Mouse (Mus musculus) lung, embryonic 16.5 days (tissue): Measurements from ENCODE around the gene Tmem181a. TPM values are rescaled to one million over a fixed set of nuclear protein-coding genes. Genes with fewer than 3 reads are reported as not detected.
"Not testable (repeated sequence)": the region's sequence is repeated elsewhere in the genome, so short reads cannot be mapped to it uniquely, and the experiment has no call there.

Experiments
- ATAC-seq: fragments of 200-750 bp; cut with Nextera tagmentation; 2 replicates; pipeline ENCODE4 v1.8.0; 2017; ENCODE audit warnings: low read depth, mild to moderate bottlenecking, moderate library complexity
- H3K27ac ChIP-seq: fragments of 300-500 bp; sonication (generic); 2 replicates; pipeline ENCODE4 v1.5.1; 2014; ENCODE audit warnings: mild to moderate bottlenecking, control low read depth, low read length
- H3K27me3 ChIP-seq: fragments of 300-500 bp; sonication (generic); 2 replicates; pipeline ENCODE4 v1.6.1; 2014; ENCODE audit warnings: low read depth, low read length, mixed read lengths; ENCODE audit not compliant: control insufficient read depth, insufficient read depth
- H3K36me3 ChIP-seq: fragments of 300-500 bp; sonication (generic); 2 replicates; pipeline ENCODE4 v1.6.1; 2014; ENCODE audit warnings: low read length; ENCODE audit not compliant: control insufficient read depth, insufficient read depth
- H3K4me1 ChIP-seq: fragments of 300-500 bp; sonication (generic); replicated peaks from 2 replicates; pipeline ENCODE4 v1.6.1; 2014; ENCODE audit warnings: low read length, mixed read lengths; ENCODE audit not compliant: control insufficient read depth, insufficient read depth
- H3K4me2 ChIP-seq: fragments of 300-500 bp; sonication (generic); 2 replicates; pipeline ENCODE4 v1.6.1; 2014; ENCODE audit warnings: low read depth, low read length, control low read depth
- H3K4me3 ChIP-seq: fragments of 300-500 bp; sonication (generic); 2 replicates; pipeline ENCODE4 v1.5.1; 2014; ENCODE audit warnings: mild to moderate bottlenecking, low read length, control low read depth
- H3K9ac ChIP-seq: fragments of 300-500 bp; sonication (generic); 2 replicates; pipeline ENCODE4 v1.6.1; 2014; ENCODE audit warnings: low read length, control low read depth
- H3K9me3 ChIP-seq: fragments of 300-500 bp; sonication (generic); 2 replicates; pipeline ENCODE4 v1.6.1; 2016; ENCODE audit warnings: low read length; ENCODE audit not compliant: control insufficient read depth
- WGBS: fragments of 180-500 bp; shearing (Covaris S2); extraction: QIAGEN DNeasy Blood & Tissue Kit; methylation state at CpG from one replicate; pipeline ENCODE4 v1.1.7; 2014; 5-methylcytosine and 5-hydroxymethylcytosine counted together
- polyA plus RNA-seq: library from polyadenylated mRNA; unstranded; fragments of >200 nt; fragmentation: Nextera tagmentation; extraction: Ambion mirVana; gene quantifications from 2 replicates; pipeline ENCODE4 v1.2.1, GENCODE M21; 2015

The Tmem181a gene
- polyA plus RNA-seq, 1 experiment from 2014 or later, result 20.6 TPM

DNA sequence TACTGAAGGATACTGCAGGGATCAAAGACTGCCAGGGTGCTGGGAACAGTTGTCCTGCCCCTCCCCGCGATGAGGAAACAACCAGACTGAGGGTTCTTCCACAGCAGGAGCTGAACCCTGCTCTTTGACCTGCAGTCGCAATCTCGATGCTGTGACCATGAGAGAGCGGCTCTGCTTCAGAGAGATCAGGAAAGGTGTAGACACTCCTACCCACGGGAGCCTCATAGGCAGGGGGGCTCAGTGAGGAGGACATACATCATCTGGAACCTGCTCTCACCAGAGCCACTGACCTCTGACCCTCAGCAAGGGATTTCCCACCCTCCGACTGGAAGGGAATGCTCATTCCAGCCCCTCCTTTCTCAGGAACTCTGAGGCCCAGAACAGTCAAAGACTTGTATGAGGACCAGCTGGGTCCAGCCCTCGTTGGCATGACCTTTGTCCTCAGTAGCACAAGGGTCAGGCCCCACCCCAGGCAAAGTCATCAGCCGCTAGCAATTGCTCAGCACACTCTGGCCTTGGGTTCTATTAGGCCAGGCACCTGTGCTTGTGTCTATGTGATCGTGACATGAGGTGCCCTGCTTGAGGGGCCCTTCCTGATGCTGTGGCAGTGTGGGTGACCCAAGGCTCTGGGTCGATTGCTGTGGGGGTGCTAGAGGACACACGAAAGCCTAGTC is 43.7 kb downstream of the Tmem181a start:
- not testable (repeated sequence) for H3K4me2 ChIP-seq, H3K9ac ChIP-seq, H3K4me1 ChIP-seq, H3K36me3 ChIP-seq, H3K4me3 ChIP-seq, ATAC-seq, H3K27me3 ChIP-seq, H3K27ac ChIP-seq, H3K9me3 ChIP-seq
- WGBS, result 66% methylated on average over 5 of the region's 12 CpGs

DNA sequence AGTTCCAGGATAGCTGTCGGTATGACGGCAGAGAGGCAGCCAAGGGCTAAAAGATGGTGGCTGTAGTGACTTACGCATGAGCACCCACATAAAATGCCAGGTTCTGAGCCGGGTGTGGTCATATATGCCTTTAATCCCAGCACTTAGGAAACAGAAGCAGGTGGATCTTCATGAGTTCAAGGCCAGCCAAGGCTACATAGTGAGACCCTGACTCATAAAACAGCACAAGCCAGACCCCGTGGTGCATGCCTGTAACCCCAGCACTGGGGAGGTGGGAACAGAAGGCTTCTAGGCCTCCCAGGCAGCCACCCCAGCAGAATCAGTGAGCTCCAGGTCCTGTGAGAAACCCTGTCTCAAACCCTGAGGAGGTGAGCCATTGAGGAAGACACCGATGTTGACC is 48.2 kb downstream of the Tmem181a start:
- not testable (repeated sequence) for H3K9ac ChIP-seq, H3K4me1 ChIP-seq, H3K36me3 ChIP-seq, H3K27me3 ChIP-seq, H3K4me2 ChIP-seq, H3K4me3 ChIP-seq, H3K27ac ChIP-seq, ATAC-seq, H3K9me3 ChIP-seq
- WGBS, result 82% methylated on average over 5 of the region's 6 CpGs

DNA sequence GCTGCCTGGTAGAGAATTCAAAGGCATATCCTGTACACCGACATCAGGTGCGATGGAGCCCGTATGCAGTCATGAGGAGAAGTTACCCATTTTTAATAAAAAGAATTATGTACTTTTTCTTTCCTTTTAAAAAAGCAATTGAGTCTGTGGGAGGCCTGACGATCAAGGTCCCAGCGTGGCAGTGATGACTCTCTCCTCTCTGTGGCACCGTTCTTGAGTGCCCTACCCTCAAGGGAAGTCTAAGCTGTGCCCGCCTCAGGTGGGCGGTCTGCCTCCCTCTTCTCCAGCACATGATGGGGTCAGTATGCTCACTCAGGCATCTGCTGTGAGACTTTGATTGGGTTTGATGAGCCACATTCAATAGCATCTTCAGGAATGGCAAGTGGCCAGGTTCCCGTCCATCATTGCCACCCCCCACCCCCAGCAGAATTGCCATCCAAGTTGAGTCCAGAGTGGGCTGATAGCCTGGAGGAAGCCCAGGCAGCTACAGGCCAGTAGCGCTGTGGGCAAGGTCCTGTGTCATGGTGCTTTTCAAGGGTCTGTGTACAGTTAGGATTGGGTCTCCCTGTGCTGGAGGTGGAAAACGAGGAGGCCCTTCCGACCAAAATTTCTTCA is 49.1 kb downstream of the Tmem181a start:
- not testable (repeated sequence) for H3K4me1 ChIP-seq, H3K9me3 ChIP-seq, H3K27me3 ChIP-seq, H3K27ac ChIP-seq, ATAC-seq, H3K4me2 ChIP-seq, H3K9ac ChIP-seq, H3K4me3 ChIP-seq, H3K36me3 ChIP-seq
- WGBS, result 91% methylated on average over 12 of the region's 12 CpGs

DNA sequence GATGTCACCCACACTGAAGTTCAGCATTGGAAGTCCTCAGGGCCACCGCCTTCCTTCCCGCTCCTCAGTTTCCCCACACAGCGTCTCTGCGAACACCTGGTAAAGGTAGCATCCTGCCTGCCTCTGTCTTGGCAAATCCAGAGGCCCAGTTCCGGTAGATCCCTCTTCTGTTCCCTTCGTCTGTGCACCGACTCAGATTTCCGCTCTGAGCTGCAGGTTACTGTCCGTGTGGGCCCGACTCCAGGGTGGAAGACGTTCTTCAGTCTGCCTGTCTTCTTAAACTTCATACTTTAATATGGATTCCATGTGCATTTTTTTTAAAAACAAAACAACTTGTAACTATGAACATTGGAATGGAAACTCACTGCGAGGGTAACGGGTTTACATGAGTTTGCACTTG is 49.8 kb downstream of the Tmem181a start:
- H3K9ac ChIP-seq, ATAC-seq, H3K36me3 ChIP-seq, H3K27ac ChIP-seq, H3K9me3 ChIP-seq, H3K27me3 ChIP-seq, H3K4me3 ChIP-seq, H3K4me2 ChIP-seq, H3K4me1 ChIP-seq: not testable (repeated sequence)
- 90% methylated on average over 9 of the region's 13 CpGs for WGBS

DNA sequence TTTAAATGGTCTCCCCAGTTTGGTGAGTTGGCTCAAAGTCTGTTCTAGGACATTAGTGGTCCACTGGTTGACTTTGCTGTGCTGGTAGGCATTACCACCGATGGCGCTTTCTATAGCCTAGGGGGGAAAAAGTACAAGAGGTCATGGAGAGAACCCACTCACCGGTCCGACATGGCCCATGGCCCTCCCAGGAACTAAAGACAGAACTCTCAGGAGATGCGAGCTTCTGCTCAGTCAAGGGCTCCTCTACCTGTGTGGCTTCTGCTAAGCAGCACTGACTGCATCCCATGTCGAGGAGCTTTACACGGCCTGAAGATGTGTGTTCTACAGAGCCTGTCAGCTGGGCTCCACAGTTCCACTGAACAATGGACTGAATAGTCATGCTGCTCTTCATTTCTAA is 55.1 kb downstream of the Tmem181a start:
- not testable (repeated sequence) for H3K27me3 ChIP-seq, ATAC-seq, H3K9me3 ChIP-seq, H3K4me2 ChIP-seq, H3K9ac ChIP-seq, H3K27ac ChIP-seq, H3K4me3 ChIP-seq, H3K36me3 ChIP-seq, H3K4me1 ChIP-seq
- WGBS, result 93% methylated on average over 7 of the region's 7 CpGs

DNA sequence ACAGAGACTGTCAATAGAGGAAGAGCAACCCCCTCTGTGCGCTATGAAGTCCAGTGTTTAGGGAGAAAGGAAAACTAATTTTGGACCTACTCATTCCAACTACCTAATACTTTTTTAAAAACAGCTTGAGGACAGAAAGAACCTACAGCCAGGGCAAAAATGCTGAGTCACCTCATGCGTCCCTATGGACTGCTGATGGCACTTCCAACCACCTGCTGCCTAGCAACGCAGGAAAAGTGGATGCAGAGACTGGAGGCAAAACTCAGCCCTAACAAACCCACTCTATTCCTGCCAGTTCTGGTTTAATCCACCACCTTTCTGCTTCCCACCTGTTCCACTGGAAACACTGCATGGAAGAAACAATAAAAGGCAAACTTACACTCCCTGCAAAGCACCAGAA is 56.1 kb downstream of the Tmem181a start:
- H3K4me2 ChIP-seq, ATAC-seq, H3K9ac ChIP-seq, H3K27ac ChIP-seq, H3K27me3 ChIP-seq, H3K36me3 ChIP-seq, H3K9me3 ChIP-seq, H3K4me3 ChIP-seq, H3K4me1 ChIP-seq: not testable (repeated sequence)
- WGBS, result 66% methylated on average over 3 of the region's 3 CpGs

DNA sequence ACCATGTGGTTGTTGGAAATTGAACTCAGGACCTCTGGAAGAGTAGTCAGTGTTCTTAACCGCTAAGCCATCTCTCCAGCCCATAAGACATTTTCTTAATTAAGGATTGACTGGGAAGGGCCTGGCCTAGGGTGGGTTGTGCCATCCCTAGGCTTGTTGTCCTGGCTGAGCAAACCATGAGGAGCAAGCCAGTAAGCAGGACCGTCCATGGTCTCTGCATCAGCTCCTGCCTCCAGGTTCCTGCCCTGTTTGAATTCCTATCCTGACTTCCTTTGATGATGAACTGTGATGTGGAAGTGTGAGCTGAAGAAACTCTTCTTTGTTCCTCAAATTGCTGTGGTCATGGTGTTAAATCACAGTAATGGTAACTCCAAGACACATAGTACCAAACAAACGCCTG is 57.8 kb downstream of the Tmem181a start:
- H3K4me1 ChIP-seq, H3K27me3 ChIP-seq, ATAC-seq, H3K4me3 ChIP-seq, H3K9ac ChIP-seq, H3K36me3 ChIP-seq, H3K9me3 ChIP-seq, H3K27ac ChIP-seq, H3K4me2 ChIP-seq: not testable (repeated sequence)
- WGBS, result 84% methylated on average over 2 of the region's 3 CpGs

DNA sequence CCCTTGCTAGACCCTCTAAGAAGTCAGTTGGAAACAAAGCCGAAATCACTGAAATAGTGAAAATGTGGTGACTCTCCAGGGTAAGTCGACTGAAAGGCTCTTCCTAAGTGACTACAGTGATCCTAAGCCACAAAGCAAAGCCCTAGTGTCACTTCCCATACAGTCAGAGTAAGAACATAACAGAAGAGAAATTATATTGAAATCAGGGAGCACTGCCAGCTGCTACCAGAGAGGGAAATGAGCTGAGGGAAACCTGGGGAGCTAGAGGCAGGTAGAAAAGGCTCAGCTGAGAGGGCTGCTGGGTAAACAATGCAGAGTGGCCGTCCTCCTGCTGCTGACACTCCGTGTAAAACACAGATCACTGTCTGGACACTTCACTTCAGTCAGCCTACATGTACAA is 59.0 kb downstream of the Tmem181a start:
- not testable (repeated sequence) for H3K9ac ChIP-seq, H3K27ac ChIP-seq, H3K4me1 ChIP-seq, H3K27me3 ChIP-seq, H3K36me3 ChIP-seq, H3K9me3 ChIP-seq, H3K4me3 ChIP-seq, H3K4me2 ChIP-seq, ATAC-seq
- WGBS, result 20% methylated on average over 1 of the region's 4 CpGs

DNA sequence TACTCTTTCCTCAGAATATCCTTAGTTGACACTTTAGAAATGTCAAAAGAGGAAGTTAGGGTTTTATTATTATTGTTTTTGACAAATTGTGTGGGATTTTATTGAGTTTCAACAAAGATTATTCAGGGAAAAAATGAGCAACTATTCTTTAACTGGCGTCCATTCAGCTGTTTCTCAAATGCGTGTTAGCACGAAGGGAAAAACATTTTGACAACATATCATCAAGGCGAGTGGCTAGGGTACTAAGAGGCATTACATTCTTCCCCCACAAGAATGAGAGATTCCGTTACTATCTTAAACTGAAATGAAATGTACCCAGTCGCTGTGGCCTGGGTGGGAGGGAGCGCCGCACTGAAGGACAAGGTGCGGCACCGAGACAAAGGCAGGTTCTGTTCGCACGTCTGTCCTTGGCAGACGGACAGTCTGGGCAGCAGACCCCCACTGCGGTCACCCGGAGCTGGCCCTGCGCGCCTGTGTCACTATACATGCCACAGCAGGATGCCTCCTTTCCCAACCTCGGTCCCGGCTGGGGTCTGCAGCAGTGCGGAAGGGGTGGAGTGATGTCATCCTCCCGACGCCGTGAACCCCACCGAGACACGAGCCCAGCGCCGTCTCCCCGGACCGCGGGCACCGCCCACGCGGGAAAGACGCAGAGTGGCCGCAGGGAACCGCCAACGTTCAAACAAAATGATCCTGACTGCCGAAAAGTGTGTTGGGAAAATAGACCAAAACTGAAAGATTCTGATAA is 59.9 kb downstream of the Tmem181a start:
- peak overlapping the region; percentile 56 for H3K4me2 ChIP-seq
- not testable (repeated sequence) for H3K4me1 ChIP-seq, H3K9me3 ChIP-seq, H3K27ac ChIP-seq, H3K27me3 ChIP-seq, H3K36me3 ChIP-seq
- 3% methylated on average over 37 of the region's 38 CpGs for WGBS
- H3K4me3 ChIP-seq, result peak overlapping the region; percentile 46
- peak; percentile 36 for ATAC-seq
- peak overlapping the region; percentile 45 for H3K9ac ChIP-seq
